Mouse (Mus musculus) urinary bladder, adult 18-20 months (tissue): ENCODE measurements around the gene Gm17622.

ENCODE experiments used
- DNase-seq, 2 experiments: peaks; one replicate each; pipeline ENCODE4 v3.0.0; 2022; ENCODE audit warnings: low spot score in 2 of 2, mixed read lengths in 2 of 2

Gm17622 gene

GRCm38 (mm10) chr13:96511262-96511661, 20.7 kb downstream of the Gm17622 start:
- no peak for DNase-seq

GRCm38 (mm10) chr13:96511893-96512292, 21.4 kb downstream of the Gm17622 start:
- no peak for DNase-seq

GRCm38 (mm10) chr13:96514154-96514942, 23.8 kb downstream of the Gm17622 start:
- no peak for DNase-seq

- DNase-seq, result no peak
Observed at GRCm38 (mm10) chr13:96516249-96516648, 25.7 kb downstream of the Gm17622 start.

GRCm38 (mm10) chr13:96517335-96517734, 26.8 kb downstream of the Gm17622 start:
- DNase-seq, result no peak

GRCm38 (mm10) chr13:96521294-96521693, 30.8 kb downstream of the Gm17622 start:
- no peak for DNase-seq

GRCm38 (mm10) chr13:96527022-96527421, 36.5 kb downstream of the Gm17622 start:
- no peak for DNase-seq

- DNase-seq, result no peak
Observed at GRCm38 (mm10) chr13:96527856-96528255, 37.3 kb downstream of the Gm17622 start.

GRCm38 (mm10) chr13:96528776-96529175, 38.2 kb downstream of the Gm17622 start:
- DNase-seq, result no peak

GRCm38 (mm10) chr13:96529542-96529941, 39.0 kb downstream of the Gm17622 start:
- DNase-seq, result no peak

- no peak for DNase-seq
Observed at GRCm38 (mm10) chr13:96530064-96530463, 39.5 kb downstream of the Gm17622 start.

GRCm38 (mm10) chr13:96532176-96532575, 41.6 kb downstream of the Gm17622 start:
- no peak for DNase-seq

- no peak for DNase-seq
Observed at GRCm38 (mm10) chr13:96533742-96534141, 43.2 kb downstream of the Gm17622 start.

GRCm38 (mm10) chr13:96536821-96537572, 46.5 kb downstream of the Gm17622 start:
- DNase-seq, result no peak

GRCm38 (mm10) chr13:96538103-96538502, 47.6 kb downstream of the Gm17622 start:
- no peak for DNase-seq
